Mouse (Mus musculus): ENCODE results near the gene Tcf7l2.

- no peak for TF ChIP-seq CTCF (IDR thresholded peaks at IDR 0.05; ENCODE audit: low read depth, low read length)
- no peak for TF ChIP-seq POLR2A (IDR thresholded peaks at IDR 0.05; ENCODE audit: borderline replicate concordance, low read depth, low read length)
Measured at GRCm38 (mm10) chr19:55748801-55749200, 7.2 kb downstream of the Tcf7l2 start.
